Mouse (Mus musculus) gastrocnemius, postnatal 4 days (tissue): ENCODE data around the gene Mapk3. TPM values are rescaled to one million over a fixed set of nuclear protein-coding genes. Genes with fewer than 3 reads are reported as not detected.
A peak's percentile ranks its signal among the peaks of the same experiment; 100 is the strongest.

Experiments used
- DNase-seq, 2 experiments: peaks; one replicate each; pipeline ENCODE4 v3.0.0; 2021 to 2022; ENCODE audit warnings: low spot score in 2 of 2, mixed read lengths in 2 of 2
- total RNA-seq, 2 experiments: library from RNA; stranded (reverse); gene quantifications; 2 replicates each; pipeline ENCODE4 v1.2.3; 2021

The Mapk3 gene
- total RNA-seq, 2 experiments from 2014 or later: 65.0 to 66.7 TPM

- no peak for DNase-seq
Measured at GRCm38 (mm10) chr7:126800269-126801056, 41.1 kb downstream of the Mapk3 start.

DNA sequence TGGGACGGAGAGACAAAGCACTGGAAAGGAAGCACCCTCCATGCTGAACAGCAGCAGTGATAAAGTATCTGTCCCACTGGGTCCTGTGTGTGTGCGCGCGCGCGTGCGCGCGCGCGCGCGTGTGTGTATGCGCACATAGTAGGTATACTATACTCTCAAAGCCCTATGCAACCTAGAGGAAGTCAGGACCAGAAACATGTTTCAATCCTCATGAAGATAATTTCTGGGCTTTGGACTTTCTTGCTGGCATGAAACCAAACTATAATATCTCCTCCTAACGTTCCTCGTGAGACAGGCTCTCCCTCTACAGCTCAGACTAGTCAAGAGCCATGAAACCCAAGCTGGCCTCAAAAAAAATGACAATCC is 41.6 kb downstream of the Mapk3 start:
- no peak for DNase-seq

DNA sequence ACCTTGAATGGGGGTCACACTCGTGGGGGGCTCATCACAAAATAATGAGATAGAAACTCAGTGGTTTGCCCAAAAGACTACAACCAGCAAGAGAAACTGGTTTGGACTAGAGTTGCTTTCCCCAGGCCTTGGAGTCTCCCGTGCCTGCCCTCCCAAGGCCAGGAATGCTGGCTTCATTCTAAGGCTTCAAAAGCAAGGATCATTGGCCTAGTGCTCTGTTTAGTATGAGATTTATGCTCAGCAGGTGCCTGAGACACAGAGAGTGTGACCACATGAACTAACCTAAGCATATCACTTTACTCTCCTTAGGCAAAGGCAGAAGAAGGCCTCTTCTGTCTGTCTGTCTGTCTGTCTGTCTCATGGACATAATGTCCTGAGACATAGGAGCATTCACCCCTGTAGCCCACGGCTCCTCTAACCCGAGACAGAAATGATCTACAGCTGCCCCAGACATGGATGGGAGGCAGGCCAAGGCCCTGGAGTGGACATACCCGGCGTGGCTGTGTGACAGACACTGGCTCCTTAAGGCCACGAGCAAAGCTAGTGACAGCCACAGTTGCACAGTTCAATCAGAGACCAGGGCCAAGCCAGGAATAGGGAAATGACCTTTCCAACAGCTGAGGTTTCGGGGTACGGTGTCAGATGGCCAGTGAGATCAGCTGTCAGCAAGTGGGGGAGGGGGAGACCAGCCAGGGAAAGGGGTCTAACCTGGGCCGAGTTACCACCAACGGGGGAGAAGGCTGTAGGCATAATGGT is 42.9 kb downstream of the Mapk3 start:
- peak in 1 of 2 experiments; percentile 49 for DNase-seq

- DNase-seq: no peak
Measured at GRCm38 (mm10) chr7:126803181-126803580, 43.8 kb downstream of the Mapk3 start.

DNA sequence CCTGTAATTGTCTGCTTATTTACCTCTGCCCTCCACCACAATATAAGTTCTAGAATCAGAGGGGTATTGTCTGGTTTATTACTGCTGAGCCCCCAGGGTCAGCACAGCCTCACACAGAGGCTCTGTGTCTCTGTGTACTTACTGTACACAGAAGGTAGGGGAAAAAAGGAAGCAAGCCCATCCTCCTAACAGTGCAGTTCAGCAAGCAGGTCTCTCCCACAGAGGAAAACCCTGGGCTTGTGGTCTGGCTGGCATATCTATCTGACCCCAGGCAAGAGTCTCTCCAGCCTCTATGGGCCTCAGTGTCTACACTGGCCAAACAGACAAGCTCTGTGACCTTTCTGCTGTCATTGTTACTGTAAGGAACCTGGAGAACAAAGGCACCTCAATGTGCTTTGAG is 44.4 kb downstream of the Mapk3 start:
- no peak for DNase-seq

GRCm38 (mm10) chr7:126806956-126807355 is 47.6 kb downstream of the Mapk3 start:
- no peak for DNase-seq

DNA sequence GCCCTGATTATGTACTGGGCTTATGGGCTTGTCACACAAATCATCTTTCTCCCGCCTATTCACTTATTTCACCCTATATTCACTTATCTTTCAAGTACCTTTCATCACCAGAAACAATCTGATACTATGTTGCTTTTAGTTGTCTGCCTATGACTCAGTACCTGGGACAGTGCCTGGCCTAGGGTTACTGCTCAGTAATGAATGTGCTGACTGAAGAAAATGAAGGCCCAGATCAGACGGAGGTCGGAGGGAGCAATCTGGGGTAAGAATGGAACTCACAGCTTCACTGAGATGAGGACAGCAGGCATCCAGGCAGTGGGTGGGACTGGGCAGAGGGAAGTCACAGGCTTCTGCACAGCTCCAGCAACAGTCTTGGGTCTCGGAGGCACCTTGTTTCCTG is 48.0 kb downstream of the Mapk3 start:
- no peak for DNase-seq

DNA sequence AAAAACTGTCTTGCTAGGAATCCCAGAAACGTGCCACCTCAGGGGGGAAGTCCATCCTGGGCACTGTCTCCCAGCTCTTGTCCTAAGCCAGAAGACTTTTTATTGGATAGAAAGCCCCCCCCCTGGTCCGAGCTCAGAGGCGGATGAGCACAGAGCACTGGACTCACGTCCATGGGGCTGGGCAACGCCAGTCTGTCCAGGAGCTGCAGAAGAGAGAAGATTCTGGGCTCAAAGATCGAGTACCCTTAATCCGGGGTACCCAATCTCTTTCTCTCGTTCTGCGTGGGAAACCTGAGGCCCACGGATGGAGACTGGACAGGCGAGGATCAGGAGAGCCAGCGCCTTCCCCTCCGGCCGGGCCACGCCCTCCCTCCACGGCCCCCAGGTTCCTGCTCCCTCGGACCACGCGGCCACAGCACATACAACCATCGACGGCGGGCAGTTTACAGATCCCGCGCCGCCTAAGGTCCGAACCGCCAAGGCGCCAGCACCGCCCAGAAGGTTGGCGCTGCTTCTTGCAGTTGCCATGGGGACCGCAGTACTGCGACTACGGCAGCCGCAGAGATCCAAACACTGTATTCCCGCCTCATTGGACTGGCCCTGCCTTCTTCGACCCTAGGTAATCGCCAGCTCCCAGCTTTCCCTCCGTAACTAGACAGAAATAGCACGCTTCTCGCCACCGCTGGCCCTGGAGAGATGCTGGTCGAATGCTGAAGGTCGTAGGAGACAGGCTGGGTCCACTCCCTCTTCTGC is 49.5 kb downstream of the Mapk3 start:
- peak; percentile 68 to 88 for DNase-seq

GRCm38 (mm10) chr7:126809723-126810369 is 50.4 kb downstream of the Mapk3 start:
- DNase-seq: no peak

Other genes with a start within 250 kb of the Mapk3 start
- 100 to 1,000 TPM; 181 to 184 TPM for gene Eif3c, start 193.2 kb upstream of the Mapk3 start, total RNA-seq
- 1 to 10 TPM in 1 of 2 experiments, under 1 TPM in 1; 0.83 to 1.4 TPM for gene Apobr, start 174.7 kb upstream of the Mapk3 start, total RNA-seq
- gene Cln3, start 173.8 kb upstream of the Mapk3 start, total RNA-seq: 10 to 100 TPM; 11.8 to 14.1 TPM
- gene Il27, start 164.7 kb upstream of the Mapk3 start, total RNA-seq: not detected
- gene Nupr1, start 128.7 kb upstream of the Mapk3 start, total RNA-seq: 10 to 100 TPM; 18.2 to 21.6 TPM
- gene Sgf29, start 110.3 kb upstream of the Mapk3 start, total RNA-seq: 10 to 100 TPM; 27.7 to 31.8 TPM
- 10 to 100 TPM; 13.1 to 14.2 TPM for gene Sult1a1, start 83.2 kb upstream of the Mapk3 start, total RNA-seq
- gene Bola2, start 64.2 kb upstream of the Mapk3 start, total RNA-seq: 10 to 100 TPM; 56.2 to 61.9 TPM
- 1 to 10 TPM; 7.0 to 7.4 TPM for gene Slx1b, start 63.8 kb upstream of the Mapk3 start, total RNA-seq
- 10 to 100 TPM; 11.8 to 14.5 TPM for gene Coro1a, start 51.8 kb upstream of the Mapk3 start, total RNA-seq
- 1 to 10 TPM; 4.8 to 5.1 TPM for gene Gdpd3, start 6.7 kb downstream of the Mapk3 start, total RNA-seq
- gene Ypel3, start 17.4 kb downstream of the Mapk3 start, total RNA-seq: 10 to 100 TPM; 61.7 to 82.5 TPM
- 1 to 10 TPM in 1 of 2 experiments, under 1 TPM in 1; 0.44 to 1.1 TPM for gene Tbx6, start 21.9 kb downstream of the Mapk3 start, total RNA-seq
- gene Ppp4c, start 32.9 kb downstream of the Mapk3 start, total RNA-seq: 10 to 100 TPM; 74.6 to 74.7 TPM
- 10 to 100 TPM in 1 of 2 experiments, 1 to 10 TPM in 1; 8.4 to 11.2 TPM for gene Fam57b, start 38.1 kb downstream of the Mapk3 start, total RNA-seq
- gene 4930451I11Rik, start 72.0 kb downstream of the Mapk3 start, total RNA-seq: not detected
- under 1 TPM; 0.26 to 0.32 TPM for gene Doc2a, start 87.8 kb downstream of the Mapk3 start, total RNA-seq
- gene Hirip3, start 102.4 kb downstream of the Mapk3 start, total RNA-seq: 10 to 100 TPM; 22.2 to 29.4 TPM
- 10 to 100 TPM; 35.9 to 38.7 TPM for gene Ino80e, start 102.8 kb downstream of the Mapk3 start, total RNA-seq
- gene Taok2, start 125.1 kb downstream of the Mapk3 start, total RNA-seq: 10 to 100 TPM; 61.2 to 67.0 TPM
- gene Tmem219, start 163.3 kb downstream of the Mapk3 start, total RNA-seq: 10 to 100 TPM; 22.8 to 23.8 TPM
- 1 to 10 TPM; 6.0 to 7.0 TPM for gene Kctd13, start 169.3 kb downstream of the Mapk3 start, total RNA-seq
- under 1 TPM in 1 of 2 experiments, not detected in 1; 0.26 TPM for gene Asphd1, start 190.0 kb downstream of the Mapk3 start, total RNA-seq
- gene Sez6l2, start 191.0 kb downstream of the Mapk3 start, total RNA-seq: 1 to 10 TPM; 6.5 to 6.9 TPM
- 10 to 100 TPM; 43.1 to 48.0 TPM for gene Cdipt, start 216.3 kb downstream of the Mapk3 start, total RNA-seq
- gene Cdiptos, start 216.5 kb downstream of the Mapk3 start, total RNA-seq: under 1 TPM; 0.49 to 0.76 TPM